Mouse (Mus musculus): Measurements from ENCODE around the gene Olfr1357.
A peak's percentile ranks its signal among the peaks of the same experiment; 100 is the strongest.

Olfr1357 gene

GRCm38 (mm10) chr10:78581121-78581520 lies 36.8 kb downstream of the Olfr1357 start:
- no peak for DNase-seq (ENCODE audit: low spot score in 2 of 2)

GRCm38 (mm10) chr10:78578204-78578603 lies 39.7 kb downstream of the Olfr1357 start:
- no peak for DNase-seq (ENCODE audit: low spot score in 2 of 2)

- DNase-seq (ENCODE audit: low spot score in 2 of 2): peak; percentile 14 to 56
These were observed 41.3 kb downstream of the Olfr1357 start for GRCm38 (mm10) chr10:78576435-78577184.

- DNase-seq (ENCODE audit: low spot score in 2 of 2): peak in 1 of 2 experiments; percentile 71
These were observed 42.2 kb downstream of the Olfr1357 start for GRCm38 (mm10) chr10:78575690-78576089.

GRCm38 (mm10) chr10:78575105-78575632 lies 42.7 kb downstream of the Olfr1357 start:
- peak in 1 of 2 experiments; percentile 43 for DNase-seq (ENCODE audit: low spot score in 2 of 2)

GRCm38 (mm10) chr10:78574250-78575104 lies 43.4 kb downstream of the Olfr1357 start, which contains the start of gene Ilvbl:
Gene Ilvbl, plus strand, starts transcription at chr10:78574346.
- peak; percentile 89 to 95 for DNase-seq (ENCODE audit: low spot score in 2 of 2)

GRCm38 (mm10) chr10:78573226-78573625 lies 44.6 kb downstream of the Olfr1357 start:
- peak in 1 of 2 experiments; percentile 29 for DNase-seq (ENCODE audit: low spot score in 2 of 2)

GRCm38 (mm10) chr10:78570897-78571296 lies 47.0 kb downstream of the Olfr1357 start:
- DNase-seq (ENCODE audit: low spot score in 2 of 2): no peak

GRCm38 (mm10) chr10:78570416-78570815 lies 47.5 kb downstream of the Olfr1357 start:
- no peak for DNase-seq (ENCODE audit: low spot score in 2 of 2)

- no peak for DNase-seq (ENCODE audit: low spot score in 2 of 2)
These were observed 48.2 kb downstream of the Olfr1357 start for GRCm38 (mm10) chr10:78569686-78570085.

- no peak for DNase-seq (ENCODE audit: low spot score in 2 of 2)
These were observed 48.7 kb downstream of the Olfr1357 start for GRCm38 (mm10) chr10:78569191-78569590.

GRCm38 (mm10) chr10:78565070-78565469 lies 52.8 kb downstream of the Olfr1357 start:
- peak in 1 of 2 experiments; percentile 47 for DNase-seq (ENCODE audit: low spot score in 2 of 2)

Data from urinary bladder, postnatal 4 days (tissue).